Mouse (Mus musculus): Measurements from ENCODE around the gene Cdc42ep4. TPM values are rescaled to one million over a fixed set of nuclear protein-coding genes. Genes with fewer than 3 reads are reported as not detected.
A peak's percentile ranks its signal among the peaks of the same experiment; 100 is the strongest.

The Cdc42ep4 gene
- total RNA-seq, 2 experiments from 2014 or later: 28.1 to 33.8 TPM

GRCm38 (mm10) chr11:113754845-113755244 lies 3.2 kb upstream of the Cdc42ep4 start:
- intact Hi-C loops (cut with DNase I): loop anchor here (5.0 kb wide), 2 partner anchors 32 to 52 kb away; no protein-coding TSS in a partner anchor
- no peak for DNase-seq (ENCODE audit: extremely low spot score in 1 of 2, low spot score in 2 of 2)

- intact Hi-C loops (cut with DNase I): loop anchor here (5.0 kb wide), 2 partner anchors 34 to 54 kb away; no protein-coding TSS in a partner anchor
- no peak for DNase-seq (ENCODE audit: extremely low spot score in 1 of 2, low spot score in 2 of 2)
These were observed 1.2 kb upstream of the Cdc42ep4 start for GRCm38 (mm10) chr11:113752685-113753430.

GRCm38 (mm10) chr11:113752158-113752661 lies 529 bp upstream of the Cdc42ep4 start:
- intact Hi-C loops (cut with DNase I): loop anchor here (5.0 kb wide), 2 partner anchors 35 to 55 kb away; no protein-coding TSS in a partner anchor
- DNase-seq (ENCODE audit: extremely low spot score in 1 of 2, low spot score in 2 of 2): no peak

- intact Hi-C loops (cut with DNase I): loop anchor here (5.0 kb wide), 2 partner anchors 36 to 56 kb away; no protein-coding TSS in a partner anchor
- peak; percentile 51 to 87 for DNase-seq (ENCODE audit: extremely low spot score in 1 of 2, low spot score in 2 of 2)
These were observed 854 bp downstream of the Cdc42ep4 start for GRCm38 (mm10) chr11:113750571-113751483.

GRCm38 (mm10) chr11:113749749-113750351 lies 1.8 kb downstream of the Cdc42ep4 start:
- peak in 1 of 2 experiments; percentile 42 for DNase-seq (ENCODE audit: extremely low spot score in 1 of 2, low spot score in 2 of 2)
- intact Hi-C loops (cut with DNase I): loop anchor here (5.0 kb wide), 2 partner anchors 37 to 57 kb away; no protein-coding TSS in a partner anchor

GRCm38 (mm10) chr11:113748797-113749521 lies 2.7 kb downstream of the Cdc42ep4 start:
- intact Hi-C loops (cut with DNase I): no loop called here
- DNase-seq (ENCODE audit: extremely low spot score in 1 of 2, low spot score in 2 of 2): peak in 1 of 2 experiments; percentile 63

- intact Hi-C loops (cut with DNase I): no loop called here
- DNase-seq (ENCODE audit: extremely low spot score in 1 of 2, low spot score in 2 of 2): no peak
These were observed 3.8 kb downstream of the Cdc42ep4 start for GRCm38 (mm10) chr11:113747725-113748380.

- DNase-seq (ENCODE audit: extremely low spot score in 1 of 2, low spot score in 2 of 2): peak in 1 of 2 experiments; percentile 76
- intact Hi-C loops (cut with DNase I): no loop called here
These were observed 4.6 kb downstream of the Cdc42ep4 start for GRCm38 (mm10) chr11:113747056-113747455.

- DNase-seq (ENCODE audit: extremely low spot score in 1 of 2, low spot score in 2 of 2): no peak
- intact Hi-C loops (cut with DNase I): no loop called here
These were observed 5.7 kb downstream of the Cdc42ep4 start for GRCm38 (mm10) chr11:113745961-113746360.

GRCm38 (mm10) chr11:113742998-113743397 lies 8.7 kb downstream of the Cdc42ep4 start:
- no peak for DNase-seq (ENCODE audit: extremely low spot score in 1 of 2, low spot score in 2 of 2)
- intact Hi-C loops (cut with DNase I): no loop called here

GRCm38 (mm10) chr11:113740100-113740499 lies 11.6 kb downstream of the Cdc42ep4 start:
- DNase-seq (ENCODE audit: extremely low spot score in 1 of 2, low spot score in 2 of 2): no peak
- intact Hi-C loops (cut with DNase I): no loop called here

- DNase-seq (ENCODE audit: extremely low spot score in 1 of 2, low spot score in 2 of 2): peak in 1 of 2 experiments; percentile 53
- intact Hi-C loops (cut with DNase I): no loop called here
These were observed 12.5 kb downstream of the Cdc42ep4 start for GRCm38 (mm10) chr11:113739213-113739612.

- intact Hi-C loops (cut with DNase I): no loop called here
- no peak for DNase-seq (ENCODE audit: extremely low spot score in 1 of 2, low spot score in 2 of 2)
These were observed 13.8 kb downstream of the Cdc42ep4 start for GRCm38 (mm10) chr11:113737912-113738311.

- intact Hi-C loops (cut with DNase I): no loop called here
- DNase-seq (ENCODE audit: extremely low spot score in 1 of 2, low spot score in 2 of 2): no peak
These were observed 14.2 kb downstream of the Cdc42ep4 start for GRCm38 (mm10) chr11:113737553-113737854.

GRCm38 (mm10) chr11:113736848-113737552 lies 14.7 kb downstream of the Cdc42ep4 start:
- DNase-seq (ENCODE audit: extremely low spot score in 1 of 2, low spot score in 2 of 2): no peak
- intact Hi-C loops (cut with DNase I): no loop called here

- intact Hi-C loops (cut with DNase I): no loop called here
- no peak for DNase-seq (ENCODE audit: extremely low spot score in 1 of 2, low spot score in 2 of 2)
These were observed 16.5 kb downstream of the Cdc42ep4 start for GRCm38 (mm10) chr11:113735151-113735550.

- DNase-seq (ENCODE audit: extremely low spot score in 1 of 2, low spot score in 2 of 2): no peak
- intact Hi-C loops (cut with DNase I): no loop called here
These were observed 17.9 kb downstream of the Cdc42ep4 start for GRCm38 (mm10) chr11:113733631-113734364.

All from left cerebral cortex, postnatal 10 days (tissue).